Mouse (Mus musculus) naive thymus-derived CD4-positive, alpha-beta T cell, adult 2 months (primary cell): ENCODE measurements at regions not wholly inside any gene's neighbourhood (a gene's known extent, or its start where the extent isn't known, plus 50 kb on each side); places are given as distances from the start of the nearest gene placed in this dataset.

Experiments used
- DNase-seq: peaks from one replicate; pipeline ENCODE4 v3.0.0-alpha.2; 2011; ENCODE audit warnings: low read depth

DNA sequence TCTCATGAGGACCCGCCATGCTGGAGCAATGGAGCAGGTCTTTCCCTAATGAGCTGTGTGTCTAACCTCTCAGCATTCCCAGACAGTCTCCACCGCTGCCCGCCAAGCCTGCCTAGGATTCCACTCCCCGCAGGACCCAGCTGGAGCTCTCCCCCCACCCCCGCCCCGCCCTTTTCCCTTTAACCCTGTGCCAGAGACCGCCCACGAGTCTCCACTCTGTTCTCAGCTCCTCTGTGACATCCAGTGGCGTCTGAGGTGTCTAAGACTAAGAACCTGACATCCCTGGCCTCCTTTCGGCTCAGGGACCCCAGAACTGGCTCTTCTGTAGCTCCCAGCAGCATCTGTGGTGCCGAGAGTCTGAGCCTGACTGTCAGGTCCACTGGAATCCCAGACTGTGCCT lies 50.9 kb upstream of the Tpp2 start:
- DNase-seq: no peak

DNA sequence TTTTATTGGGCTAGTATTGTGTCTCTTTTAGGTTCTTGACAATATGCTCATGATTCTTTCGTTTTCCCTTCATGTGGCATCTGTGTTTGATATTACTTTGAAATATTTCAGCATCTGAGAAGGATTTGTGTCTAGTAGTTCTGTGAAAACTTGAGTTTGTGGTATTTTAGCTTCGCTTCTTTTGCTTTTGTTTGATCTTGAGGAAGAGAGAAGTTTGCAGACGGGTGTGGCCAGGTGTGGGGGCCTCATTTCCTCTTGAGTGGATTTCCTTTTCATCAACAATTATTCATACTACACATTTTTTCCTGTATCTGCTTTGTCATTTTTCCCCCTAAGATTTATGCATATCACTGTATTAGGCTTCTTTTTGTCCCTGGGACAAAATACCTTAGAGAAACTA lies 52.8 kb upstream of the Uxs1 start:
- DNase-seq: peak; percentile 85

DNA sequence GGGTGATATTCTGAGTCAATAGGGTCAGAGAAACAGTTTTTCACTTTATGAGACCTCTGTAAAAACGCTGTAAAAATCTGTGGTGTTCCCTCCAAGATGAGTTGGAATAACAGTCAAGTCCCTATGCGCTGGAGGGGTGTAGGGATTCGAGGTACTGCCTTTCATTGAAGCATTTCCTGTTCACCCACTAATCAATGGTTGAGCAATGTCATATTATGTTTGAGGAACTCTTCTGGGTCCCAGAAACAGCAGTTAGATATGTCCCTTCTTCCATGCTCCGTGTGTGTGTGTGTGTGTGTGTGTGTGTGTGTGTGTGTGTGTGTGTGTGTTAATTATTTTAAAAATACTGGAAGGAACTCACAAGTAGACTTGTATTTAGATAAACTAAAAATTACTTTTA lies 52.3 kb upstream of the Uxs1 start:
- DNase-seq: peak; percentile 38

DNA sequence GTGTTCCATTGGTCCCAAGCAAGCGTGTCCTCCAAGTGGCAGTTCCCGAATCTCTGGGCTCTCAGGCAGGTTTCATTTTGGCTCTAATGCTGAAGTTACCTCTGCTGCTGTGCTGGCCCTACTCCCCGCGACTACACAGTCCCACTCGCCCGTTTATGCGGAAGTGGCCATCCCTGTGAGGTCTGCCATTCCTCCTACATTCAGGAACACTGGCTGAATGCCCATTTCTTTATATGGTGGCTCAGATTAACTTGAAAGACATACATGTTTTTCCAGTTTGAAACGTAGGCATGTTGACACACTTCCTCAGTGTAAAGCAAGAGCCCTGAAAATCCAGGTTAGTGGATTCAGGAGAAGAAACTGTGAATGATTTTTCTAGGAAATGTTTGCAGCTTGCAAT lies 51.6 kb upstream of the Uxs1 start:
- no peak for DNase-seq

DNA sequence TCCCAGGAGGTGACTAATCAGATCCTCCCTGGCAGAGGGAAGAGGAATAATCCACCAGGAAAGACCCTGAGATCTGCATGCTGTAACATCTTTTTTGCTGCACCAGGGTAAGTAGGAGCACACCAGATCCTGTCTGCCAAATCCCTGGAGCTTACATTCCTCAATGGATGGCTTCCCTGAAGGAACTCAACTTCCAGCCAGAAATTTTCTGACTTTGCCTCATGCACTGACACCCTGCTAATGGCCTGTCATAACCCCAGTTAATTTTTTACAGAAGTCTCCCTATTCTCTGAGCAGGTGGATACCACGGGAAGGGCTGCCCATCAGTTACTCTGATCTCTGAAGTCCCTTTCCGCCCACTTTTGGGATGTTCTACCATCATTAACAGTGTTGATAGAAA lies 50.6 kb upstream of the Uxs1 start:
- DNase-seq: no peak

DNA sequence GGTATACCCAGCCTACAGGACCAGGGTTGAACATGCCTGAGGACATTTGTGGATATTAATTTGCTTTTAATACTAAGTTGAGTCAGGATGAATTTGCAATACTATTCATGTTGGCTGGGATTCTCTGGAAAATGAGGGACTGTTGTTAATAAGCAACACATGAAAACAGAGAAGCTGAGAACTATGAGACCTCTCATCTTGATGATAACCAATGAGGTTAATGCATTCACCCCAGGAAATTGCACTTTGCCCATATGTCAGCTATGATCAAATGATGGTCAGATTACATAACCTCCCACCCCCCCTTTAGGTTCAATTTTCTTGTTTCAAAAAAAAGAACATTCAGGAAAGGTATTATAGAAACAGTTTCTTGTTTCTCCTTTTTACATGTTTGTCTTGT lies 50.1 kb upstream of the Uxs1 start:
- no peak for DNase-seq
